Mouse (Mus musculus) thymus, adult 2 months (tissue): Measurements from ENCODE around the gene Get4. TPM values are rescaled to one million over a fixed set of nuclear protein-coding genes. Genes with fewer than 3 reads are reported as not detected.

Source experiments
- DNase-seq: peaks from one replicate; pipeline ENCODE4 v3.0.0; 2021
- H3K27ac ChIP-seq: fragments of 200-500 bp; 2 replicates; pipeline ENCODE4 v1.5.1; 2012; ENCODE audit warnings: low read length, control low read depth; ENCODE audit not compliant: control insufficient read depth, insufficient read depth
- H3K27me3 ChIP-seq: fragments of 200-500 bp; 2 replicates; pipeline ENCODE4 v1.6.1; 2012; ENCODE audit warnings: mild to moderate bottlenecking, low read length, moderate library complexity, mixed read lengths; ENCODE audit not compliant: control insufficient read depth, insufficient read depth
- H3K36me3 ChIP-seq: fragments of 200-500 bp; 2 replicates; pipeline ENCODE4 v1.6.1; 2012; ENCODE audit warnings: mild to moderate bottlenecking, low read length, moderate library complexity; ENCODE audit not compliant: control insufficient read depth, insufficient read depth
- H3K4me1 ChIP-seq: fragments of 200-500 bp; replicated peaks from 2 replicates; pipeline ENCODE4 v1.6.1; 2012; ENCODE audit warnings: low read length; ENCODE audit not compliant: control insufficient read depth, insufficient read depth
- H3K4me3 ChIP-seq: fragments of 200-500 bp; 2 replicates; pipeline ENCODE4 v1.5.1; 2012; ENCODE audit warnings: mild to moderate bottlenecking, low read length, control low read depth, moderate library complexity; ENCODE audit not compliant: control insufficient read depth, insufficient read depth
- CTCF ChIP-seq: fragments of 200-500 bp; IDR thresholded peaks from 2 replicates; pipeline ENCODE4 v1.5.1; 2012; ENCODE audit warnings: mild to moderate bottlenecking, control low read depth, low read length, moderate library complexity, borderline replicate concordance; ENCODE audit not compliant: control insufficient read depth, poor library complexity, insufficient read depth; ENCODE audit errors: extremely low read depth
- POLR2A ChIP-seq: fragments of 200-500 bp; IDR thresholded peaks from 2 replicates; pipeline ENCODE4 v1.6.1; 2012; ENCODE audit warnings: mild to moderate bottlenecking, low read length, control low read depth, moderate library complexity; ENCODE audit not compliant: control insufficient read depth, poor library complexity, insufficient read depth; ENCODE audit errors: extremely low read depth
- WGBS: fragments of 180-500 bp; shearing (Covaris S2); methylation state at CpG from one replicate; pipeline ENCODE4 v1.1.7; 2018; 5-methylcytosine and 5-hydroxymethylcytosine counted together
- polyA plus RNA-seq: library from polyadenylated mRNA; depleted of rRNA; stranded (reverse); fragments of >200 nt; gene quantifications from 2 replicates; pipeline ENCODE4 v1.2.3, GENCODE M21; 2012

Get4 gene
- polyA plus RNA-seq, 1 experiment: 186 TPM

DNA sequence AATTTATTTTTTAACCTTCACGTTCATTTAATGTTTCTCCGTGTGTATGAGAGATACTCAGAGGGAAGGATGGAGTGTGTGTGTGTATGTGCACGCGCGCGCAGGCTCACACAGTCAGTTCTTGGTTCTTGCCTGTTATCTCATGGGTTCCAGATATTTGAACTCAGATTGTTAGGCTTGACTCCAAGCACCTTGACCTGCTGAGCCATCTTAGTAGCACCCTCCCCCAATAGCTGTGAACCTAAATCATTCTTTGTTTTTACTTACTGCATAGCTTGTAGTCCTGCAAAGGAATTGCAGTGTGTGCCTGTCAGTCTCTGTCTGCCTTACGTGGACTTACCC, 42.5 kb upstream of the Get4 start:
- Histone ChIP-seq H3K36me3 (no peaks in the 10 kb centered on the region), H3K27ac (no peak overlapping the region), H3K27me3 (no peaks in the 10 kb centered on the region), H3K4me1 (peaks cover 5% of the 10 kb centered on the region; the same call in 1 of the 2 replicates), H3K4me3 (no peak overlapping the region)
- TF ChIP-seq CTCF (no peak), POLR2A (no peak)
- WGBS: over 99% methylated on average over 7 of the region's 7 CpGs
- no peak for DNase-seq

GRCm38 (mm10) chr5:139211737-139212385, 40.3 kb upstream of the Get4 start:
- Histone ChIP-seq H3K4me3 (no peak overlapping the region), H3K36me3 (peaks cover 6% of the 10 kb centered on the region; the same call in 1 of the 2 replicates), H3K27ac (no peak overlapping the region), H3K27me3 (no peaks in the 10 kb centered on the region), H3K4me1 (no peaks in the 10 kb centered on the region)
- WGBS: 96% methylated on average over 11 of the region's 11 CpGs
- no peak for DNase-seq
- no peak for TF ChIP-seq POLR2A
- TF ChIP-seq CTCF: no peak

GRCm38 (mm10) chr5:139214298-139214697, 37.8 kb upstream of the Get4 start:
- peaks cover 6% of the 10 kb centered on the region; the same call in 1 of the 2 replicates for H3K36me3 ChIP-seq
- H3K27ac ChIP-seq: no peak overlapping the region
- no peaks in the 10 kb centered on the region for H3K4me1 ChIP-seq
- no peak overlapping the region for H3K4me3 ChIP-seq
- H3K27me3 ChIP-seq: no peaks in the 10 kb centered on the region
- no peak for DNase-seq
- TF ChIP-seq POLR2A (no peak), CTCF (no peak)

GRCm38 (mm10) chr5:139215184-139215583, 36.9 kb upstream of the Get4 start:
- no peak for DNase-seq
- Histone ChIP-seq H3K27me3 (no peaks in the 10 kb centered on the region), H3K27ac (no peak overlapping the region), H3K4me1 (no peaks in the 10 kb centered on the region), H3K4me3 (no peak overlapping the region), H3K36me3 (peaks cover 6% of the 10 kb centered on the region; the same call in 1 of the 2 replicates)
- TF ChIP-seq POLR2A (no peak), CTCF (no peak)
- 97% methylated on average over 5 of the region's 5 CpGs for WGBS

DNA sequence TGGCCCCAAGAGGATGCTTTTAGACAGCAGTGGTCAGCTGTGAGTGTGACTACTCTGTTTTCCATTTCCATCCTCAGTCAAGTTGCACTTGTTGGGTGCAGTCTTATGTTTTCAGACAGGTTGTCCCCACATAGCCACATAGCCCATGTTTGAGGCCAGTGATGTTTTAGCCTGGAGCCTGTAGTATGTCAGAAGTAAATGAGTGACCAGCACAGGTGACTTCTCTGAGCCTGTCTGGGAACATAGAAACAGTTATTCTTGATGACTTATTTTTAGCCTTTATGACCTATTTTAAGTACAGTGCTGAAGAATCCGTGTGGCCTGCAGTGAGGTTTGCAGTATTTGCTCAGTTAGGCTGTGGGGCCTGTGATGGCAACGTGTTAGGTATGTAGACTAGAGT, 36.0 kb upstream of the Get4 start:
- H3K4me3 ChIP-seq: no peak overlapping the region
- 94% methylated on average over 2 of the region's 2 CpGs for WGBS

DNA sequence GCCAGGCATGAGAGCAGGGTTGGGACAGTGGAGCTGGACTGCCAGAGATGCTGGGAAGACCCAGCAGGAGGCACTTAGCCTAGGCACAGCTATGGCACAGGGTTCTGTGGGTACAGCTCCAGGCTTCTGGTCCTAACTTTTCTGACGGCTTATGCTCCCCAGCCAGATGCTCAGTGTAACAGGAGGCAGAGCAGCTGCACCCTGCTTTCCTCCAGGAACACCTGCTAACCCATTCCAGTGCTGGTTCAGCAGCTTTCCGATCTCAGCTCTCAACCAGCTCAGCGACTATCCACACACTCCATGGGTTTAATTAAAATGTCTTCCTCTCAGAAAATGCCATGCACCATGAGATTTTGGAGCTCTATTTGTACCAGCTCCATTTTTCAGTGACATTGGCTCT, 35.4 kb upstream of the Get4 start:
- TF ChIP-seq POLR2A (no peak), CTCF (no peak)
- no peak for DNase-seq
- Histone ChIP-seq H3K27ac (no peak overlapping the region), H3K4me1 (no peaks in the 10 kb centered on the region), H3K36me3 (peaks cover 6% of the 10 kb centered on the region; the same call in 1 of the 2 replicates), H3K4me3 (no peak overlapping the region), H3K27me3 (no peaks in the 10 kb centered on the region)
- WGBS: 94% methylated on average over 3 of the region's 3 CpGs

More for the DNA sequence above, 36.0 kb upstream of the Get4 start:
- Histone ChIP-seq H3K36me3 (peaks cover 6% of the 10 kb centered on the region; the same call in 1 of the 2 replicates), H3K27ac (no peak overlapping the region), H3K27me3 (no peaks in the 10 kb centered on the region), H3K4me1 (no peaks in the 10 kb centered on the region)
- TF ChIP-seq CTCF: no peak
- no peak for TF ChIP-seq POLR2A
- no peak for DNase-seq

DNA sequence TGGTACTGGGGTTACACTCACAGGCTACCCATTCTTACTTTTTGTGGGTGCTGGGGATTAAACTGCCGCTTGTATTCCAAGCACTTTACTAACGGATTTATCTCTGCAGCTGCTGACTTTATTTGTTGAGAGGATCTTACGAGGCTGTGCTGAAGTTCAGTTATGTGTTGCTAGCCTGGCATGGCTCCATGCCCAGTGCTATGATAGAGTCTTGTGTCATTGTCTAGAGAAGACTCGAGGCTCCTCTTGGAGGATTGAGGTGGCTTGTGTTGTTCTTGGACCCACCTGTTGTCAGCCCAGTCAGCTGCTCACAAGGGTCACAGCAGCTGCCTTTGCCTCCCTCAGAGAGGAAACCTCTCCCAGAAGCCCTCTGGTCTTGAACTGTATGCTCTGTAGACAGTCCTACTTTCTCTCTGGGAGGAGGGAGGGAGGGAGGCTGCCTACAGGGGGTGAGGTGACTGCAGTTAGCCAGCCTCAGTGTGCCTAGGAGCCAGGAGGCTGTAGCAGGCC, 32.1 kb upstream of the Get4 start:
- no peak for DNase-seq

More for the DNA sequence above, 32.1 kb upstream of the Get4 start:
- no peaks in the 10 kb centered on the region for H3K4me1 ChIP-seq
- 88% methylated on average over 4 of the region's 4 CpGs for WGBS
- TF ChIP-seq CTCF: no peak
- TF ChIP-seq POLR2A: no peak
- H3K4me3 ChIP-seq: no peak overlapping the region
- H3K27me3 ChIP-seq: no peaks in the 10 kb centered on the region
- no peak overlapping the region for H3K27ac ChIP-seq
- peaks cover 19% of the 10 kb centered on the region for H3K36me3 ChIP-seq
